Mouse (Mus musculus): ENCODE results near the gene Rimbp2.

GRCm38 (mm10) chr5:128813121-128813520 lies 140.2 kb downstream of the Rimbp2 start:
- TF ChIP-seq CTCF (IDR thresholded peaks at IDR 0.05; ENCODE audit: insufficient read depth, low read length) (no peak), POLR2A (IDR thresholded peaks at IDR 0.05; ENCODE audit: borderline replicate concordance, extremely low read depth, low read depth, low read length) (no peak)

All from lung, adult 2 months (tissue).